Mouse (Mus musculus): ENCODE data around the gene Rnf224. TPM values are rescaled to one million over a fixed set of nuclear protein-coding genes. Genes with fewer than 3 reads are reported as not detected.

The Rnf224 gene
- polyA plus RNA-seq, 2 experiments, result 0.05 TPM; not detected in 1

DNA sequence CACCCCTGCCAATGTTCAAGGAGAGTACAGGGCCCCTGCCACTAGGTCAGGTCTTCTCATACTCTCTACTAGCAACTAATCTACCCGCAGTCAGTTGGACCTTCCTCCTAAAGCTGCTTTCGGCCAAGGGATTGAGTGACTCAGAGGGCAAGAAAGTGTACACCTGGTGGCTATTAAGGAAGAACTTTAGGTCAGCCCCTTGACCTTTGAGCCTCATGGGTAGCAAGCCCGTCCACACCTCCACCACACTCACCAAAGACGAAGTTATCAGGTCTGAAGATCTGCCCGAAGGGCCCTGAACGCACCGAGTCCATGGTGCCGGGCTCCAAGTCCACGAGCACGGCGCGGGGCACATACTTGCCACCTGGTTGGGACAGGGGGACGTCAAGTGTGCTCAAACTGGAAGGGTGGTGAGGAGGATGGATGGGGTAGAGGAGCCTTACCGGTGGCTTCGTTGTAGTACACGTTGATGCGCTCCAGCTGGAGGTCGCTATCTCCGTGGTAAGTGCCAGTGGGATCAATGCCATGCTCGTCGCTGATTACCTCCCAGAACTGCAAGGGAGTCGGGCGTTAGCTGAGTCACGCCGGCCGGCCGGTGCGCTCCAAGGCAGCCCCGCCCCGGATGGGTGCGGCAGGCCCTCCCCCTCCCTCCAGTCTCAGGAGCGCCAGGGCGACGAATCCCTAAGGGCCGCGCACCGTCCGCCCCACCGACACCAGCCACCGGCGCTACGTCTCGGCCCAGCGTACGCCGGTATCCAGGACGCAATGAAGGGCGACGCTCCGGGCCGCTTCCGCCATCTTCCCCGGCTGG is 12.7 kb downstream of the Rnf224 start:
- peak overlapping the region; percentile 76 for H3K9ac ChIP-seq (ENCODE audit: low read depth, low read length, severe bottlenecking)
- no peak for TF ChIP-seq POLR2A (IDR thresholded peaks at IDR 0.05; ENCODE audit: borderline replicate concordance, extremely low read depth, insufficient read depth, insufficient read length)
- peaks cover 11% of the 10 kb centered on the region for H3K4me1 ChIP-seq (ENCODE audit: control insufficient read depth, insufficient read depth, low read length)
- peak overlapping the region; percentile 57 for H3K4me2 ChIP-seq (replicated peaks; ENCODE audit: low read depth, low read length, severe bottlenecking)
- ATAC-seq (ENCODE audit: low FRiP score, low read depth) (0 out of 2 replicates have a peak, but pooled peaks have one; percentile 4), DNase-seq (ENCODE audit: low spot score) (peak; percentile 54)
- H3K36me3 ChIP-seq (ENCODE audit: control insufficient read depth, insufficient read depth, low read length), result peaks cover 9% of the 10 kb centered on the region; the same call in 1 of the 2 replicates
- H3K4me3 ChIP-seq (replicated peaks; ENCODE audit: low read length), result peak overlapping the region; percentile 86
- WGBS, result 4% methylated on average over 35 of the region's 53 CpGs
- H3K27ac ChIP-seq (replicated peaks; ENCODE audit: low read depth, low read length), result peak overlapping the region; percentile 79
- H3K27me3 ChIP-seq (ENCODE audit: control insufficient read depth, insufficient read depth, low read length), result no peaks in the 10 kb centered on the region
- no peaks in the 10 kb centered on the region for H3K9me3 ChIP-seq (ENCODE audit: control insufficient read depth, low read length)

GRCm38 (mm10) chr2:25221331-25221772 is 15.2 kb downstream of the Rnf224 start:
- WGBS, result 67% methylated on average over 5 of the region's 5 CpGs
- Histone ChIP-seq H3K36me3 (ENCODE audit: control insufficient read depth, insufficient read depth, low read length) (peaks cover 9% of the 10 kb centered on the region; the same call in 1 of the 2 replicates), H3K27me3 (ENCODE audit: control insufficient read depth, insufficient read depth, low read length) (no peaks in the 10 kb centered on the region), H3K9ac (ENCODE audit: low read depth, low read length, severe bottlenecking) (no peak overlapping the region), H3K4me1 (ENCODE audit: control insufficient read depth, insufficient read depth, low read length) (peaks cover 10% of the 10 kb centered on the region), H3K4me3 (replicated peaks; ENCODE audit: low read length) (no peak overlapping the region), H3K27ac (replicated peaks; ENCODE audit: low read depth, low read length) (no peak overlapping the region), H3K9me3 (ENCODE audit: control insufficient read depth, low read length) (no peaks in the 10 kb centered on the region), H3K4me2 (replicated peaks; ENCODE audit: low read depth, low read length, severe bottlenecking) (no peak overlapping the region)
- no peak for TF ChIP-seq POLR2A (IDR thresholded peaks at IDR 0.05; ENCODE audit: borderline replicate concordance, extremely low read depth, insufficient read depth, insufficient read length)
- ATAC-seq (ENCODE audit: low FRiP score, low read depth) (no peak), DNase-seq (ENCODE audit: low spot score) (no peak)

GRCm38 (mm10) chr2:25218445-25218844 is 18.1 kb downstream of the Rnf224 start, which contains the start of gene Fam166a:
TSS of gene Fam166a (plus strand) at chr2:25218745.
- Histone ChIP-seq H3K9ac (ENCODE audit: low read depth, low read length, severe bottlenecking) (no peak within 1 kb of the TSS), H3K27me3 (ENCODE audit: control insufficient read depth, insufficient read depth, low read length) (no peaks in the 10 kb centered on the region), H3K4me2 (replicated peaks; ENCODE audit: low read depth, low read length, severe bottlenecking) (no peak within 1 kb of the TSS), H3K9me3 (ENCODE audit: control insufficient read depth, low read length) (no peaks in the 10 kb centered on the region), H3K36me3 (ENCODE audit: control insufficient read depth, insufficient read depth, low read length) (peaks cover 9% of the 10 kb centered on the region; the same call in 1 of the 2 replicates), H3K4me1 (ENCODE audit: control insufficient read depth, insufficient read depth, low read length) (peaks cover 3% of the 10 kb centered on the region), H3K4me3 (replicated peaks; ENCODE audit: low read length) (no peak within 1 kb of the TSS), H3K27ac (replicated peaks; ENCODE audit: low read depth, low read length) (no peak within 1 kb of the TSS)
- ATAC-seq (ENCODE audit: low FRiP score, low read depth) (no peak), DNase-seq (ENCODE audit: low spot score) (no peak)
- TF ChIP-seq POLR2A (IDR thresholded peaks at IDR 0.05; ENCODE audit: borderline replicate concordance, extremely low read depth, insufficient read depth, insufficient read length), result no peak

DNA sequence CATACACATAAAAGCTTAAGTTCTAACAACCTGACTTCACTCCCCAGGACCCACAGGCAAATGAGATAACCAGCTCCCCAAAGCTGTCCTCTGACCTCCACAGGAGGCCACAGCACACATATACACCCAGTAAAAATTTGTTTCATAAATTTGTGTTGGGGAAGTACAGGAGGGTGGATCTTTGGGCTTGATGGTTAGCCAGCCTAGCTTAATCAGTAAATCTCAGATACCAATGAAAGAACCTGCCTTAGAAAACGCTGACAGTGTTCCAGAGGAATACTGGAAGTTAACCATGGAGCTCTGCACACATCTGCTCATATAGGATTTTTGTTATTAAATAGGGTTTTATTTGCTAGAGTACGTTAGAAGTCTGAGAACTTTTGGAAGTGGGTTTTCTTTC is 18.9 kb downstream of the Rnf224 start:
- no peak for DNase-seq (ENCODE audit: low spot score)
- Histone ChIP-seq H3K9me3 (ENCODE audit: control insufficient read depth, low read length) (no peaks in the 10 kb centered on the region), H3K27me3 (ENCODE audit: control insufficient read depth, insufficient read depth, low read length) (no peaks in the 10 kb centered on the region), H3K4me1 (ENCODE audit: control insufficient read depth, insufficient read depth, low read length) (no peaks in the 10 kb centered on the region), H3K4me2 (replicated peaks; ENCODE audit: low read depth, low read length, severe bottlenecking) (no peak overlapping the region), H3K27ac (replicated peaks; ENCODE audit: low read depth, low read length) (no peak overlapping the region), H3K4me3 (replicated peaks; ENCODE audit: low read length) (no peak overlapping the region), H3K36me3 (ENCODE audit: control insufficient read depth, insufficient read depth, low read length) (peaks cover 9% of the 10 kb centered on the region; the same call in 1 of the 2 replicates), H3K9ac (ENCODE audit: low read depth, low read length, severe bottlenecking) (no peak overlapping the region)
- ATAC-seq (ENCODE audit: low FRiP score, low read depth), result no peak
- 65% methylated on average over 2 of the region's 2 CpGs for WGBS
- TF ChIP-seq POLR2A (IDR thresholded peaks at IDR 0.05; ENCODE audit: borderline replicate concordance, extremely low read depth, insufficient read depth, insufficient read length), result no peak

DNA sequence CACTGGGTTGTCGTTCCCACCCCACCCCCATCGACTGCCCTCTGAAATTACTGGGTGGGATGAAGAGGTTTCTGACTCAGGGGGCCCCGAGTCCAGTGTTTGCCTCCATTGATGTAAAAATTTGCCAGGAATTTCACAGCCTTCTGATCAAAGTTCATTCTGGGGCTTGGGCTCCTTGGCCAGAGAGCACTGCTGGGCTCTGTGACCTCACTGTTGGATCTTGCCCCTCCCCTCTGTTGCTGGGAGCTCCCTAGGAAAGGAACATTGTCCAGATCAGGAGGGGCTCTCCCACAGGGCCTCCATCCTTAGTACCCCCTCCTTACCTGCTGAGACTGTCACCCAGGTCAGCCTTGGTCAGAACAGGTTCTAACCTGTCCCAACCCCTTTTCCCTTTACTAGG is 22.1 kb downstream of the Rnf224 start, which contains the start of gene Stpg3:
Gene Stpg3, minus strand, starts transcription at position 194 of the 400 bp plus-strand sequence.
- no peak within 1 kb of the TSS for H3K27ac ChIP-seq (replicated peaks; ENCODE audit: low read depth, low read length)
- H3K4me2 ChIP-seq (replicated peaks; ENCODE audit: low read depth, low read length, severe bottlenecking), result no peak within 1 kb of the TSS
- no peak for DNase-seq (ENCODE audit: low spot score)
- 70% methylated on average over 3 of the region's 3 CpGs for WGBS
- H3K4me3 ChIP-seq (replicated peaks; ENCODE audit: low read length), result no peak within 1 kb of the TSS
- no peak for ATAC-seq (ENCODE audit: low FRiP score, low read depth)
- TF ChIP-seq POLR2A (IDR thresholded peaks at IDR 0.05; ENCODE audit: borderline replicate concordance, extremely low read depth, insufficient read depth, insufficient read length), result no peak
- H3K9ac ChIP-seq (ENCODE audit: low read depth, low read length, severe bottlenecking), result no peak within 1 kb of the TSS
- peaks cover 15% of the 10 kb centered on the region; the same call in 1 of the 2 replicates for H3K4me1 ChIP-seq (ENCODE audit: control insufficient read depth, insufficient read depth, low read length)
- no peaks in the 10 kb centered on the region for H3K9me3 ChIP-seq (ENCODE audit: control insufficient read depth, low read length)
- H3K27me3 ChIP-seq (ENCODE audit: control insufficient read depth, insufficient read depth, low read length), result no peaks in the 10 kb centered on the region
- H3K36me3 ChIP-seq (ENCODE audit: control insufficient read depth, insufficient read depth, low read length), result peaks cover 3% of the 10 kb centered on the region; the same call in 1 of the 2 replicates
